Mouse (Mus musculus) forebrain, embryonic 15.5 days (tissue): ENCODE results near the gene Tspear. TPM values are rescaled to one million over a fixed set of nuclear protein-coding genes. Genes with fewer than 3 reads are reported as not detected.

Source experiments
- ATAC-seq: fragments of 200-750 bp; cut with Nextera tagmentation; replicated peaks from 2 replicates; pipeline ENCODE4 v1.8.0; 2017; ENCODE audit warnings: mild to moderate bottlenecking, moderate TSS enrichment, moderate library complexity
- H3K27ac ChIP-seq: fragments of 300-500 bp; sonication (generic); replicated peaks from 2 replicates; pipeline ENCODE4 v1.5.1; 2015; ENCODE audit warnings: mild to moderate bottlenecking, inconsistent platforms
- H3K27me3 ChIP-seq: fragments of 300-500 bp; sonication (generic); 2 replicates; pipeline ENCODE4 v1.6.1; 2015; ENCODE audit warnings: inconsistent platforms
- H3K36me3 ChIP-seq: fragments of 300-500 bp; sonication (generic); 2 replicates; pipeline ENCODE4 v1.6.1; 2015; ENCODE audit warnings: mild to moderate bottlenecking, inconsistent platforms
- H3K4me1 ChIP-seq: fragments of 300-500 bp; sonication (generic); 2 replicates; pipeline ENCODE4 v1.6.1; 2015; ENCODE audit warnings: inconsistent platforms
- H3K4me2 ChIP-seq: fragments of 300-500 bp; sonication (generic); replicated peaks from 2 replicates; pipeline ENCODE4 v1.6.1; 2015; ENCODE audit warnings: mild to moderate bottlenecking, inconsistent platforms
- H3K4me3 ChIP-seq: fragments of 300-500 bp; sonication (generic); 2 replicates; pipeline ENCODE4 v1.5.1; 2015; ENCODE audit warnings: mild to moderate bottlenecking, inconsistent platforms
- H3K9ac ChIP-seq: fragments of 300-500 bp; sonication (generic); replicated peaks from 2 replicates; pipeline ENCODE4 v1.6.1; 2015; ENCODE audit warnings: mild to moderate bottlenecking, inconsistent platforms
- H3K9me3 ChIP-seq: fragments of 300-500 bp; sonication (generic); 2 replicates; pipeline ENCODE4 v1.6.1; 2016; ENCODE audit warnings: inconsistent platforms
- WGBS: fragments of 180-500 bp; shearing (Covaris S2); methylation state at CpG from one replicate; pipeline ENCODE4 v1.1.7; 2015; ENCODE audit warnings: mixed read lengths; 5-methylcytosine and 5-hydroxymethylcytosine counted together
- polyA plus RNA-seq: library from polyadenylated mRNA; unstranded; fragments of >200 nt; fragmentation: Nextera tagmentation; extraction: Ambion mirVana; gene quantifications from 2 replicates; pipeline ENCODE4 v1.2.1, GENCODE M21; 2015

Tspear gene
- polyA plus RNA-seq, 1 experiment from 2014 or later: 0.52 TPM

DNA sequence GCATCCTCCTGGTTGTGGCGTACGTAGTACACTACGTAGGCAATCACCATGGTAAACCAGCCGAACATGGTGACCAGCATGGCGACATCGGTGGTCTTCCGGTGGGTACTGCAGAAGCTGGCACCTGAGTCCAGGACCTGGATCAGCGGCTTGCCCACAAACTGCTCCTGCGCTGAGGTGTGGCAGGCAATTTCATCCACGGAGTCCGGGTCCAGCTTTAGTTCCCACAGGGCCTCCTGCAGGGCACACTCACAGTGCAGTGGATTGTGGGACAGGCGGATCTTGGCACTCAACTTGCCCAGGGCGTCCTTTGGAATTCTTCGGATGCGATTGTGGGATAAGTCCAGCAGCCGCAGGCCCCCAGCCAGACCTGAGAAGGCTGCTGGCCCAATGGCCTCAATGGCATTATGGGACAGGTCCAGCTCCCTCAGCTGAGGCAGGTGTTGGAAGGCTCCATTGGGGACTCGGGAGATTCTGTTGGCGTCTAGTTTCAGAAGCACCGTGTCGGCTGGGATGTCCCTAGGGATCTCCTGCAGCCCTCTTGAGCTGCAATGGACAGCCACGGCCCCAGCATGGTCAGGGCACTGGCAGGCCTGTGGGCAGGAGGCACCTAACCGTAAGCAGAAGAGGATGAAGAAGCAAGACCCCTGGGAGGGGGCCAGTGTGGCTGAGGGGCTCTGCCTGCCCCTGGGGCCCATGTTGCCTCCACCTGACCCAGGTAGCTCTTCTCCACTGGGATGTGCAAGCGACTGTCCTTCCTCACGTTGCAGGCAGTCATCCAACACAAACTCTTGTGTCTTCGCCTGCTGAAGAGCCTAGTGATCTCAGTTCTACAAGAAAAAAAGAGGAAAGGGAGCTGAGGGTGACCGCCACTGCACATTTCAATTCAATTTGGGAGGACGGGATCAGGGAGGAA, 214.8 kb downstream of the Tspear start:
- 79% methylated on average over 27 of the region's 27 CpGs for WGBS
- H3K9ac ChIP-seq: no peak overlapping the region; the same call in 1 of the 2 replicates
- H3K9me3 ChIP-seq: no peaks in the 10 kb centered on the region
- no peaks in the 10 kb centered on the region for H3K27me3 ChIP-seq
- ATAC-seq: no peak
- peak overlapping the region; percentile 88 for H3K4me2 ChIP-seq
- no peaks in the 10 kb centered on the region for H3K36me3 ChIP-seq
- H3K4me3 ChIP-seq: peak overlapping the region; percentile 73
- no peak overlapping the region for H3K27ac ChIP-seq
- peaks cover 21% of the 10 kb centered on the region for H3K4me1 ChIP-seq

DNA sequence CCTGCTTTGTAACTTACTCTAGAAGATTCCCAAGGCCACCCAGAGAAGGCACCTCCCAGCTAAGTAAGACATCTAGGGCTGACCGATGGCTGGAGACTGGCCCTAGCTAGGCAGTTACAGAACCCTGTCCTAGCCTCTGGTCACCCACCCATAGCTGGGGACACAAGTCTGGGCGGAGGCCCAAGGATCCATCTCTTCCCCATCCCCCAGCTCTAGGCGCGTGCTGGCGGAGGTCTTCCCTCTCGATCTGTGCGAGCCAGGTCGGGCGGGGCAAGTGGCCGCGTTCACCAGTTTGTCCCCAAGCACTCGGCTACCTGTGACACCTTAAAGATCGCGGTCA, 215.5 kb downstream of the Tspear start:
- WGBS: 2% methylated on average over 14 of the region's 14 CpGs
- peak overlapping the region; percentile 43 for H3K27ac ChIP-seq
- no peaks in the 10 kb centered on the region for H3K9me3 ChIP-seq
- peak overlapping the region; percentile 88 for H3K4me2 ChIP-seq
- peak overlapping the region; percentile 68 for H3K9ac ChIP-seq
- no peaks in the 10 kb centered on the region for H3K27me3 ChIP-seq
- peak overlapping the region; percentile 73 for H3K4me3 ChIP-seq
- ATAC-seq: peak; percentile 9; the same call in 1 of the 2 replicates
- no peaks in the 10 kb centered on the region for H3K36me3 ChIP-seq
- peaks cover 21% of the 10 kb centered on the region for H3K4me1 ChIP-seq

DNA sequence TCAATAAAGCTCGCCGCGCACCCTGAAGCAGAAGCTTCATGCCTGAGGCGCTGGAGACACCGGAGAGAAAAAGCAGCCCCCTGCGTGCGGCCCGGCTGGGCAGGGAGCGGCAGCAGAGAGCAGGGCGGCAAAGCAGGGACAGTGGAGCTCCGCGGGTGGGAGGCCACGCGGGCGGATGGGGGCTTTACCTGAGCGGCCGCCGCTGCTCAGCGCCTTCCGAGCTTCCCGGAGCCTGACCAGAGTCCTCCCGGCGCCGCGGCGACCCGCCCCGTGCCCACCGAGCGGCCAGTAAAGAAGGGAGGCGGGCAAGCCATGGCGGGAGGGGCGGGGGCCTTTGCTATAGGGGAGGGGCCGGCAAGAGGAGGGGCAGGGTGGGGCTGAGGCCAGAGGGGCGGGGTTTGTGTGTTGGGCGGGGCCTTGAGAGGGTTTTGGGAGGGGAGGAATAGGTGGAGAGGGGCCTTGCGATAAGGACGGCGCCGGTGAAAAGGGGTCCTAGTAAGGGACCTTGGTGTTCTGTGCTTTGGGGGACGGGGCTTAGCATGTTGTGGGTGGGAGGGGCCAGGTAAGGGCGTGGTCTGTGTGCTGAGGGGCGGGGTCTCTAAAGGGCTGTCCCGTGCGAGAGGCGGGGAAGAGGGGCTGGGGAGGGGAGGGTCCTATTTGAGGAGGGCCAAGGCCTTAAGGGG, 216.0 kb downstream of the Tspear start, which contains the start of gene Lrrc3:
TSS of gene Lrrc3 (minus strand) at position 326 of the 683 bp plus-strand sequence.
- peaks cover 21% of the 10 kb centered on the region for H3K4me1 ChIP-seq
- H3K36me3 ChIP-seq: no peaks in the 10 kb centered on the region
- peak within 1 kb of the TSS; percentile 73 for H3K4me3 ChIP-seq
- 1% methylated on average over 43 of the region's 46 CpGs for WGBS
- H3K9ac ChIP-seq: peak within 1 kb of the TSS; percentile 68
- no peaks in the 10 kb centered on the region for H3K9me3 ChIP-seq
- peak; percentile 79 for ATAC-seq
- no peaks in the 10 kb centered on the region for H3K27me3 ChIP-seq
- peak within 1 kb of the TSS; percentile 43 for H3K27ac ChIP-seq
- peak within 1 kb of the TSS; percentile 88 for H3K4me2 ChIP-seq

DNA sequence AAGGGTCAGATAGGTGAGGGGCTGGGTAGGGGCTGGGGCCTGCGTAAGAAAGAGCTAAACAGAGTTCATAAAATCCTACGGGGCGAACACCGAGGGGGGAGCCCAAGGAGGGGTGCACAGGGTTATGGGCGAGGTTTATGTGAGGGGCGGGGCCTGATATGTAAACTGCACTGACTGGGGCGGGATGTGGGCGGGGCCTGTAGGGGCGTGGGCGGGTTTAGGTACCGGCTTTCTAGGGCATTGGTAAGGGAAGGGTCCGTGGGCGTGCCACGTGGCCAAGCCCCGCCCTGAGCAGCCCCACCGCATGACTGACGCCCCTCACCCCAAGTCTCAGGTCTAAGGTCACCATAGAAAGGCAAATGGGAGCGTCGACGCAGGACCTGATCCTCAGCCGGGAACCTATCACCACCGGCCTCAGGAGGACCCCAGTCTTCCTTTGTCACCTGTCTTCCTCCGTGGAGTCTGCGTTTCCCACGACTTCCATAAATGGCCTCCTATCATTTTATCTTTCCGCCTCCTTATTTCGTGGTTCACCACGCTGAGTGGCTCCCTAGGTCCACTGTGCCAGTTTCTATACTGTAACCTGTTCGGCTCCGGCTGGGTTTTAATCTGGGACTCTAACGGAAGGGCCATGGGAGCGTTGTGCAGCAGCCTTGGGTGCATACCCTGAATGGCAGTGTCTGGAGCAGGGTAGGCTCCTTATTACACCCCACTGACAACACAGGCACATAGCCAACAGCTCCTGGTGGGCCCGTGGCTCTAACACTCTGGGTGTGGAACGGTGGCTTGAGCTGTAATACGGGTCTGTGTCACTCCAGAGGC, 216.7 kb downstream of the Tspear start:
- 5% methylated on average over 35 of the region's 35 CpGs for WGBS
- peak overlapping the region; percentile 34 for H3K9ac ChIP-seq
- H3K4me3 ChIP-seq: peak overlapping the region; percentile 73
- H3K27me3 ChIP-seq: no peaks in the 10 kb centered on the region
- no peaks in the 10 kb centered on the region for H3K9me3 ChIP-seq
- H3K27ac ChIP-seq: no peak overlapping the region; the same call in 1 of the 2 replicates
- peaks cover 21% of the 10 kb centered on the region for H3K4me1 ChIP-seq
- H3K36me3 ChIP-seq: no peaks in the 10 kb centered on the region
- H3K4me2 ChIP-seq: peak overlapping the region; percentile 88
- peak; percentile 92 for ATAC-seq

DNA sequence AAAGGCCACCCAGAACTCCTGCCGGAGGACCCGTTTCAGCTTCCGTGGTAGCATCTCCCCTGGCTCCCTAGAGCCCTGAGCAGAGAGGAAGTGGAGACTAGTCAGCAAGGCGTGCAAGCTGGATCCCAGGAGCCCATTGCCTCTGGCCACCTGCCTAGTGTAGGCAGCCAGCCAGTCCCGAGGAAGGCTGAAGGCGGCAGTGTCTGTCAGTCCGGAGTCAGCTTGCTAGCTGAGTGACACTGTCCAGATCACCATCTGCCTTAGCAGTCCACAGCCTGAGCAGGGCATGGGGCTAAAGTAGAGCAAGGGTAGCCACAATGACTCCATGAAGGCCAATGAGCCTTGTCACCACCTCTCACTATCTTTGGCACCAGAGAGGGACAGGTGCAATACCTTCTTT, 226.2 kb downstream of the Tspear start:
- Histone ChIP-seq H3K27ac (no peak overlapping the region), H3K9me3 (no peaks in the 10 kb centered on the region), H3K9ac (no peak overlapping the region), H3K27me3 (no peaks in the 10 kb centered on the region), H3K4me3 (no peak overlapping the region), H3K4me1 (no peaks in the 10 kb centered on the region), H3K36me3 (no peaks in the 10 kb centered on the region), H3K4me2 (no peak overlapping the region)
- WGBS: 72% methylated on average over 7 of the region's 7 CpGs
- no peak for ATAC-seq

DNA sequence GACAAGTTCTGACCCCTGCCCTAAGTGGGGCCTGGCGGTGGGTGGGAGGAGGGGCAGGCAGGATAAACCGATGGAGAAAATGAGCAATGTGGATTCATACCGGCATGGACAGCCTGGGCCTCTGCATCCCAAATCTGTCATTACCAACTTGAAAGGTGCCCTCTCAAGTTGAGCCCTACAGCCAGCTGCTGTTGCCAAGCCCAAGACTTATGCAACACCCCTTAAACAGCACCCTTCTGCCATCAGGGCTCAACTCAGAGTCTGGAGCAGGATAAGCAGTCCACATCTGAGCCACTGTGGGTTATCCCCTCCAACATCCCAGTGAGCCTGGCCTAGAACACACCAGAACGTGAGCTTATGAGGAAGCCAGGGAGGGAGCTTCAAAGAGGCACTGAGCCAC, 226.9 kb downstream of the Tspear start:
- no peak overlapping the region for H3K4me2 ChIP-seq
- no peaks in the 10 kb centered on the region for H3K4me1 ChIP-seq
- 76% methylated on average over 4 of the region's 4 CpGs for WGBS
- H3K9ac ChIP-seq: no peak overlapping the region
- H3K27ac ChIP-seq: no peak overlapping the region
- H3K4me3 ChIP-seq: no peak overlapping the region
- ATAC-seq: no peak
- no peaks in the 10 kb centered on the region for H3K9me3 ChIP-seq
- no peaks in the 10 kb centered on the region for H3K36me3 ChIP-seq
- H3K27me3 ChIP-seq: no peaks in the 10 kb centered on the region

DNA sequence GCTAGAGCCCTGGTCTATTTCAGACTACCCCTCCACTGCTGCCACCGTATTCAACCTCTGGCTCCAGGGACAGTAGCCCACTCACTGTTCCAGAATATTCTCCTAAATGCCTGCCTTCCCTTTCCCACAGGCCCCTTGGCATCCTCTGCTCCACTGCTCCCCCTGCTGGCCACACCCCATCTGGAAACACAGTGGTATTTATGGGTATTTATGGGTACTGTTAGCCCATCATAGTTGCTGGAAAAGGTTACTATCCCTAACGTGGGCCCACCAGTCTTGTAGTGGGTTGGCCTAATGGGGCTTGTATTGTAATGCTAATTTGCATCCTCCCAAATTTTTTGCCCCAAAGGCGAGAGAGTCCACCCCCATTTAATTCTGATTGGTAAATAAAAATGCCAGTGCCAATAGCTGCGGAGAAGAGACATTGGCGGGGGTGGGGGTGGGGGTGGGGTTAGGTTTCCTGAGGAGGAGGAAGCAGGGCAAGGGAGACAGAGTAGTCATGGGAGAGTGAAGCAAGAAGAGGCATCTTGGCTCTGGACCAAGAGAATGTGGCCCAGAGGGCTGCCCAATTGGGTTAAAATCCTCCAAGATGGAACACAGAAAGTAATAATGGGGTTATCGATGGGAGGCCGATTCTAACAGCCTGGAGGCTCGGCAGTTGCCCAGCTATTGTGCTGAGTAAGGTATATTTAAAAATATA, 230.4 kb downstream of the Tspear start:
- Histone ChIP-seq H3K36me3 (no peaks in the 10 kb centered on the region), H3K9me3 (no peaks in the 10 kb centered on the region), H3K4me1 (no peaks in the 10 kb centered on the region), H3K27me3 (no peaks in the 10 kb centered on the region), H3K4me2 (no peak overlapping the region), H3K9ac (no peak overlapping the region), H3K4me3 (no peak overlapping the region), H3K27ac (no peak overlapping the region)
- 45% methylated on average over 8 of the region's 8 CpGs for WGBS
- ATAC-seq: no peak

DNA sequence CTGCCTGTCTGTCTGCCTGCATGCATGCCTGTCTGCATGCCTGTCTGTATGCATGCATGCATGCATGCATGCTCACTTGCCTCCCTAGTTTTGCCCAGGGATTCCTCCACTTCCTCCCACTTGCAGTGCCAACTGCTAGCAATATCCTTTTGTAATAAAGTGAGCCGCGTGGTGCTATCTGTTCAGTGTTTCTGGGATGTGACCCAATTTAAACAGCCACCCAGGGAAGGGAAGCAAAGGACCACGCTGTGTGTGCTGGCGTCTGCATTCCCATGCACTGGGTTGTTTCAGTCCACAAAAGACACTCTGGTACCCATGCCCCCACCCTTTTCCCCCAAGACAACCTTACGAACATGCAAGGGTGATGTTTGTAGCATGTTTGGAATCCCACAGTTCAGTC, 234.6 kb downstream of the Tspear start:
- Histone ChIP-seq H3K36me3 (no peaks in the 10 kb centered on the region), H3K9ac (no peak overlapping the region), H3K4me3 (no peak overlapping the region), H3K27ac (no peak overlapping the region), H3K4me2 (no peak overlapping the region), H3K9me3 (no peaks in the 10 kb centered on the region), H3K27me3 (no peaks in the 10 kb centered on the region), H3K4me1 (no peaks in the 10 kb centered on the region)
- 76% methylated on average over 5 of the region's 5 CpGs for WGBS
- ATAC-seq: no peak

DNA sequence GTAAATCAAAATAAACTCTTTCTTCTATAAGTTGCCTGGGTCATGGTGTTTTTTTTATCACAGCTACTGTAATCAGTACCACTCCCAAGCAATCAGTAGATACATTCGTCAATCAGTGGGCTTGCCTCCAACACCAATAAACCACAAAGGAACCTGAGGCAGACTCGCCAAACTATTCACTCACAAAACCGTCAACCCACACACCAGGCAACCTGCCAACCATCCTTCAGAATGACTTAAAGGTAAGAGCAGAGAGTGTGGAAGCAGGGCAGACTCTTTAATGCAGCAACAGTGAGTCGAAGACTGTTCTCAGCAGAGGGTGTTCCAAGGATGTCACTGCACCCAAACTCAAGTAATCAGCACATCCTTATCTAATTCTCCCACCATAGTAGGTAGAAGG, 236.3 kb downstream of the Tspear start:
- Histone ChIP-seq H3K9ac (no peak overlapping the region), H3K4me3 (no peak overlapping the region), H3K4me2 (no peak overlapping the region), H3K27ac (no peak overlapping the region), H3K27me3 (no peaks in the 10 kb centered on the region), H3K9me3 (no peaks in the 10 kb centered on the region), H3K36me3 (no peaks in the 10 kb centered on the region), H3K4me1 (no peaks in the 10 kb centered on the region)
- no peak for ATAC-seq
- 69% methylated on average over 4 of the region's 4 CpGs for WGBS

DNA sequence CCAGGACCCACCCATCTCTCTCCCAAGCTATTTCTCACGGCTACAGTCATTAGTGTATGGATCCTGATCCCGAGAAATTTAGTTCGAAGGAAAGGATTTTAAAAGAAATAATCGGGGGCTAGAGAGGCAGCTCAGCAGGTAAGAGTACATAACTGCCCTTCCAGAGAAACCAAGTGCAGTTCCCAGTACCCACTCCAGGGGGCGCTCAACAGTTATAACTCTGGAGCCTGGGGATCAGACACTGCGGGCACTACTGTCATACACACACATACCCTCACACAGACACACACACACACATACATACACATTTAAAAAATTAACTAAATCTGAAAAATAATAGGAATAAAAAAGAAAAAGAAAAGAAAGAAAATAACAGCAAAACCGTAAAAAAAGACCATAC, 239.8 kb downstream of the Tspear start:
- whole genome bisulfite sequencing: 41% methylated on average over 7 of the region's 7 CpGs

DNA sequence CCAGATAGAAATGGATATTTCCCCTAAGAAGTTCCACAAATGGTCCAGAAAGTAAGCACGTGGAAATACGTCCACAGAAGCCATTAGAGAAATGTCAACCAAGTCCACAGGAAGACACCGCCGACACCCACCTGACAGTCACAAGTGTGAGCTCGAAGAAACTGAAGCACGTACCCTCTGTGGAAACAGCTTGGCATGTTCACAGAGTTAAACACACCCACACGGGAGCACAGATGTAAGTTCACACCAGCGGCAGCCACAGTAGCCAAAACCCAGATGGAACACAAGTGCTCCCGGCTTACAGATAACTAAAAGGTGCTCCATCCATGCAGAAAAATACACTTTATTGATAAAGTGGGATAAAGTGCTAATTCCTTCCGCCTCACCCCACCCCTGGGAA, 241.0 kb downstream of the Tspear start:
- H3K4me2 ChIP-seq: no peak overlapping the region
- no peaks in the 10 kb centered on the region for H3K4me1 ChIP-seq
- no peaks in the 10 kb centered on the region for H3K9me3 ChIP-seq
- WGBS: 87% methylated on average over 10 of the region's 10 CpGs
- no peaks in the 10 kb centered on the region for H3K36me3 ChIP-seq
- no peaks in the 10 kb centered on the region for H3K27me3 ChIP-seq
- no peak overlapping the region for H3K9ac ChIP-seq
- ATAC-seq: no peak
- no peak overlapping the region for H3K27ac ChIP-seq
- no peak overlapping the region for H3K4me3 ChIP-seq

More for the DNA sequence above, 239.8 kb downstream of the Tspear start:
- Histone ChIP-seq H3K9me3 (no peaks in the 10 kb centered on the region), H3K27ac (no peak overlapping the region), H3K4me1 (no peaks in the 10 kb centered on the region), H3K4me3 (no peak overlapping the region), H3K4me2 (no peak overlapping the region), H3K9ac (no peak overlapping the region), H3K36me3 (no peaks in the 10 kb centered on the region), H3K27me3 (no peaks in the 10 kb centered on the region)
- no peak for ATAC-seq
